Mouse (Mus musculus) urinary bladder, postnatal 25 days (tissue): Measurements from ENCODE around the gene Rpl21.
A peak's percentile ranks its signal among the peaks of the same experiment; 100 is the strongest.

ENCODE experiments used
- DNase-seq: peaks from one replicate; pipeline ENCODE4 v3.0.0; 2022; ENCODE audit warnings: low spot score

Rpl21 gene

GRCm38 (mm10) chr5:146832769-146833448, at the start of gene Rpl21:
Gene Rpl21, plus strand, starts transcription at chr5:146832890.
- peak; percentile 91 for DNase-seq

- no peak for DNase-seq
Observed at GRCm38 (mm10) chr5:146783300-146783699, 49.4 kb upstream of the Rpl21 start.

GRCm38 (mm10) chr5:146783891-146784290, 48.8 kb upstream of the Rpl21 start:
- DNase-seq = no peak

GRCm38 (mm10) chr5:146786123-146786522, 46.6 kb upstream of the Rpl21 start:
- DNase-seq = no peak

GRCm38 (mm10) chr5:146789413-146789812, 43.3 kb upstream of the Rpl21 start:
- no peak for DNase-seq

- no peak for DNase-seq
Observed at GRCm38 (mm10) chr5:146790944-146791343, 41.7 kb upstream of the Rpl21 start.

- DNase-seq = no peak
Observed at GRCm38 (mm10) chr5:146792140-146792791, 40.4 kb upstream of the Rpl21 start.

GRCm38 (mm10) chr5:146793630-146794083, 39.0 kb upstream of the Rpl21 start:
- DNase-seq = no peak

- DNase-seq = peak; percentile 17
Observed at GRCm38 (mm10) chr5:146794084-146794852, 38.4 kb upstream of the Rpl21 start.

- DNase-seq = peak; percentile 99
Observed at GRCm38 (mm10) chr5:146794853-146795252, 37.8 kb upstream of the Rpl21 start, which contains the start of gene Usp12. Gene Usp12, minus strand, starts transcription at chr5:146795006.

- DNase-seq = no peak
Observed at GRCm38 (mm10) chr5:146795728-146796127, 37.0 kb upstream of the Rpl21 start.

GRCm38 (mm10) chr5:146798031-146798430, 34.7 kb upstream of the Rpl21 start:
- no peak for DNase-seq

GRCm38 (mm10) chr5:146806004-146806430, 26.7 kb upstream of the Rpl21 start:
- DNase-seq = no peak

GRCm38 (mm10) chr5:146809951-146810350, 22.7 kb upstream of the Rpl21 start:
- DNase-seq = no peak

GRCm38 (mm10) chr5:146812866-146813265, 19.8 kb upstream of the Rpl21 start:
- DNase-seq = no peak

- no peak for DNase-seq
Observed at GRCm38 (mm10) chr5:146813421-146813820, 19.3 kb upstream of the Rpl21 start.

- DNase-seq = no peak
Observed at GRCm38 (mm10) chr5:146815394-146815793, 17.3 kb upstream of the Rpl21 start.

GRCm38 (mm10) chr5:146817583-146817982, 15.1 kb upstream of the Rpl21 start:
- no peak for DNase-seq

GRCm38 (mm10) chr5:146818906-146819623, 13.6 kb upstream of the Rpl21 start:
- DNase-seq = no peak

GRCm38 (mm10) chr5:146823005-146823404, 9.7 kb upstream of the Rpl21 start:
- DNase-seq = no peak

GRCm38 (mm10) chr5:146829528-146829927, 3.2 kb upstream of the Rpl21 start:
- no peak for DNase-seq

- DNase-seq = no peak
Observed at GRCm38 (mm10) chr5:146832435-146832768, 288 bp upstream of the Rpl21 start.
